Mouse (Mus musculus) bone marrow, adult 2 months (tissue): ENCODE results near the gene Phkg1.

Experiments used
- CTCF ChIP-seq: fragments of 200-500 bp; IDR thresholded peaks from 2 replicates; pipeline ENCODE4 v1.5.1; 2011; ENCODE audit warnings: low read length, control low read depth; ENCODE audit not compliant: control insufficient read depth, insufficient read depth
- POLR2A ChIP-seq: fragments of 200-500 bp; IDR thresholded peaks from 2 replicates; pipeline ENCODE4 v1.6.1; 2011; ENCODE audit warnings: low read depth, mild to moderate bottlenecking, control low read depth, low read length, borderline replicate concordance; ENCODE audit not compliant: control insufficient read depth

- TF ChIP-seq POLR2A: no peak
- TF ChIP-seq CTCF: no peak
Measured at GRCm38 (mm10) chr5:129924820-129925452, 26.6 kb upstream of the Phkg1 start.
